ENCODE assay signal across 27 mouse cellular contexts in genomic region chr7:112209621-112210020, GRCm38 (mm10). TPM values are rescaled to one million over a fixed set of nuclear protein-coding genes. Genes with fewer than 3 reads are reported as not detected.
DNase-seq lines count a peak whose midpoint lies in the region; TF ChIP-seq lines count a peak whose summit lies in the region.
"Had no signal": no experiment of that assay in that cellular context is flagged by ENCODE, and none has a peak within 500 bp of the region (broad histone marks: within the 10 kb centered on the region; RNA-seq: fewer than 3 reads in every experiment).

No protein-coding gene starts in this region.

- TF ChIP-seq CTCF in small intestine, adult 2 months (IDR thresholded peaks at IDR 0.05; ENCODE audit: extremely low read depth, insufficient read length, insufficient replicate concordance, low read depth, low read length): no peak

- no peak overlapping the region for H3K4me3 ChIP-seq in heart, embryonic 10.5 days
- no peak overlapping the region for H3K4me3 ChIP-seq in small intestine, adult 2 months (ENCODE audit: low read depth, low read length)
- H3K4me3 ChIP-seq: embryonic facial prominence, embryonic 10.5 days; embryonic facial prominence, embryonic 15.5 days; forebrain, embryonic 12.5 days; heart, embryonic 15.5 days; hindbrain, embryonic 12.5 days; layer of hippocampus, adult 2 months; limb, embryonic 10.5 days; limb, embryonic 15.5 days; liver, embryonic 15.5 days; neural tube, embryonic 12.5 days had no signal

- no peaks in the 10 kb centered on the region for H3K9me3 ChIP-seq in heart, embryonic 10.5 days
- H3K9me3 ChIP-seq: embryonic facial prominence, embryonic 10.5 days; embryonic facial prominence, embryonic 15.5 days; forebrain, embryonic 12.5 days; heart, embryonic 15.5 days; limb, embryonic 10.5 days; limb, embryonic 15.5 days; liver, embryonic 15.5 days; neural tube, embryonic 12.5 days had no signal

- WGBS in heart, embryonic 10.5 days: 86% methylated on average over 4 of the region's 4 CpGs
- 85% methylated on average over 4 of the region's 4 CpGs for WGBS in small intestine, adult 2 months

- H3K36me3 ChIP-seq in heart, embryonic 10.5 days: no peaks in the 10 kb centered on the region
- H3K36me3 ChIP-seq in small intestine, adult 2 months (ENCODE audit: control insufficient read depth, insufficient read depth, low read length): no peaks in the 10 kb centered on the region
- H3K36me3 ChIP-seq: embryonic facial prominence, embryonic 10.5 days; embryonic facial prominence, embryonic 15.5 days; forebrain, embryonic 12.5 days; heart, embryonic 15.5 days; hindbrain, embryonic 12.5 days; limb, embryonic 10.5 days; limb, embryonic 15.5 days; liver, embryonic 15.5 days; neural tube, embryonic 12.5 days had no signal

- intact Hi-C loops in heart, postnatal 25 days (cut with DNase I): no loop called here

- DNase-seq in heart, embryonic 10.5 days (ENCODE audit: low spot score): peak; percentile 62
- no peak for DNase-seq in heart, postnatal 25 days (ENCODE audit: low spot score)
- peak; percentile 25 for DNase-seq in induced T-regulatory cell, adult 2 months (ENCODE audit: low read depth)
- peak; percentile 34 to 55 for DNase-seq in thymus, postnatal 36 days
- no peak for DNase-seq in adrenal gland, postnatal 25 days
- no peak for DNase-seq in adrenal gland, adult 2 months
- DNase-seq: cerebellum, adult 8-10 months; cerebellum, postnatal 25 days; forebrain, postnatal 0 days; gastrocnemius, postnatal 10 days; heart, postnatal 36 days; lung, embryonic 14.5 days; right cerebral cortex, adult 18-20 months had no signal

- TF ChIP-seq POLR2A in small intestine, adult 2 months (IDR thresholded peaks at IDR 0.05; ENCODE audit: low read depth, low read length): no peak

- peaks cover 53% of the 10 kb centered on the region for H3K4me1 ChIP-seq in heart, embryonic 10.5 days
- peaks cover 45% of the 10 kb centered on the region for H3K4me1 ChIP-seq in small intestine, adult 2 months (ENCODE audit: control insufficient read depth, insufficient read depth, insufficient read length, low read length)

- no peaks in the 10 kb centered on the region for H3K27me3 ChIP-seq in heart, embryonic 10.5 days (ENCODE audit: insufficient read depth, poor library complexity, severe bottlenecking)
- no peaks in the 10 kb centered on the region for H3K27me3 ChIP-seq in small intestine, adult 2 months (ENCODE audit: control insufficient read depth, insufficient read depth, low read length)
- H3K27me3 ChIP-seq: embryonic facial prominence, embryonic 15.5 days; forebrain, embryonic 12.5 days; heart, embryonic 15.5 days; hindbrain, embryonic 12.5 days; limb, embryonic 15.5 days; liver, embryonic 15.5 days; neural tube, embryonic 12.5 days had no signal

- H3K27ac ChIP-seq in heart, embryonic 10.5 days: peak overlapping the region; percentile 72; the same call in 1 of the 2 replicates
- H3K27ac ChIP-seq in small intestine, adult 2 months (ENCODE audit: insufficient read depth, low read depth, low read length): peak overlapping the region; percentile 52; the same call in 1 of the 2 replicates
- H3K27ac ChIP-seq: embryonic facial prominence, embryonic 10.5 days; embryonic facial prominence, embryonic 15.5 days; forebrain, embryonic 12.5 days; hindbrain, embryonic 12.5 days; hindbrain, postnatal 0 days; layer of hippocampus, adult 2 months; limb, embryonic 15.5 days; liver, embryonic 15.5 days; neural tube, embryonic 12.5 days had no signal

RNA-seq across cellular contexts. Expression of gene Mical2, which starts 16.0 kb away (rescaled TPM):
- 77.8 and 153 TPM in 2 replicates for polyA plus RNA-seq in heart, embryonic 10.5 days (2016; fragmentation: Nextera tagmentation; extraction: Ambion mirVana)
- 100 to 1,000 TPM in 1 of 2 experiments, 10 to 100 TPM in 1; 93.4 to 103 TPM for total RNA-seq in heart, postnatal 25 days (2021)
- polyA plus RNA-seq in small intestine, adult 2 months (2012; rRNA removed): 13.0 and 20.7 TPM in 2 replicates
- total RNA-seq in adrenal gland, postnatal 25 days (2021): 12.3 and 13.9 TPM in 2 replicates
- 10 to 100 TPM; 10.6 to 14.3 TPM for total RNA-seq in adrenal gland, adult 2 months (2021)
- polyA plus RNA-seq in adrenal gland, adult 2 months (2012; rRNA removed): 3.8 and 4.1 TPM in 2 replicates

RNA-seq across cellular contexts. Expression of gene Dkk3, which starts 50.8 kb away (rescaled TPM):
- polyA plus RNA-seq in heart, embryonic 10.5 days (2016; fragmentation: Nextera tagmentation; extraction: Ambion mirVana): 59.8 and 101 TPM in 2 replicates
- 10 to 100 TPM; 44.8 to 46.7 TPM for total RNA-seq in heart, postnatal 25 days (2021)
- 6.0 and 9.6 TPM in 2 replicates for polyA plus RNA-seq in small intestine, adult 2 months (2012; rRNA removed)
- total RNA-seq in adrenal gland, postnatal 25 days (2021): 11.5 and 12.6 TPM in 2 replicates
- 10 to 100 TPM; 18.9 to 21.6 TPM for total RNA-seq in adrenal gland, adult 2 months (2021)
- polyA plus RNA-seq in adrenal gland, adult 2 months (2012; rRNA removed): 13.1 and 14.2 TPM in 2 replicates
- total RNA-seq: granulocyte monocyte progenitor cell, adult 5-6 weeks; megakaryocyte progenitor cell, adult 5-6 weeks had no signal

Comparison
In these comparisons a context has a peak if more than half of its experiments do, and no peak if none do; other contexts are left out.
1. DNase-seq: peak in heart, embryonic 10.5 days (single experiment), induced T-regulatory cell, adult 2 months (single experiment) and thymus, postnatal 36 days (2 of 2); none in heart, postnatal 25 days (single experiment), adrenal gland, postnatal 25 days (single experiment) and adrenal gland, adult 2 months (single experiment).